Mouse (Mus musculus) ovary, adult 10 weeks (tissue): ENCODE measurements around the gene Arl13b. TPM values are rescaled to one million over a fixed set of nuclear protein-coding genes. Genes with fewer than 3 reads are reported as not detected.

Experiments used
- polyA plus RNA-seq: library from polyadenylated mRNA; stranded (reverse); fragments of 350-450 nt; fragmentation: Illumina TruSeq; extraction: RNeasy Lipid Tissue Mini Kit (QIAGEN cat#74804); gene quantifications from one replicate; pipeline ENCODE4 v1.2.3, GENCODE M21; 2014

Gene Arl13b
- 41.1 TPM for polyA plus RNA-seq

DNA sequence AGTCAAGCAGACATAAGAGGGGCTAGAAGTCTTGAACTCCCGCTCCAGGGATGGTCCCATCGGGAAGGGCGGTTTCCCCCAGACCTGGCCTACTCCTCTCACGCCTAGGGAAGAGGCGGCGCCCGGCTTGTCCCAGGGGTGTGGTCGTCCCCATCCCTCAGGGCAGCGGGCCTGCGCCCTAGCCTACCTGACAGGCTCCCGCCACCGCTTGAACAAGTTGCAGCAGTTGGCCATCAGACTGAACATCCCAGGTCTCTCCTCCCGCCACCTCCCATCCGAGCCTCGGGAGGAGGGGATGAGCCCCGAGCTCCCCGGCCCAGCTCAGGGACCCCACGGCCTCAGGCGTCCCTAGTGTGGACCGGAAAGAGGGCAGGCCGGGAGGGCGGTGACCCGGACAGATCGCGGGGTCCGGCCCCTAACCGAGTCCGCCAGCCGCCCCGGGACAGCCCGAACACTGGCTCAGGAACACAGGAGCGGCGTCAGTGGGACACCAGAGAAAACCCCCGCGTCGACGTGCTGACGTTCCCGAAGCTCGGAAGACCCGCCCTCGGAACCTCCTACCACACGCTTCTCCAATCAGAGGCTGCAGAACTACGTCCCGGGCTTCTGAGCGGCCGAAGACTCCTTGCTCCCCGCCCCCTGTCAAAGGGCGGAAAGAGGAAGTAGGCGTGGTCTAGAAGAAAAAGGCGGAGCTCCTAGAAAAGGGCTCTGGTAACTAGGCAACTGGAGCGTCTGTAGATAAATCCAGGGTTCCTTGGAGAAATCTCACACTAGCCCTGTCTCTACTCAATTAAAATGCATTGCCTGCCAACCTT lies at the start of gene Arl13b:
Gene Arl13b (minus strand): TSS at position 543 of the 815 bp plus-strand sequence.

DNA sequence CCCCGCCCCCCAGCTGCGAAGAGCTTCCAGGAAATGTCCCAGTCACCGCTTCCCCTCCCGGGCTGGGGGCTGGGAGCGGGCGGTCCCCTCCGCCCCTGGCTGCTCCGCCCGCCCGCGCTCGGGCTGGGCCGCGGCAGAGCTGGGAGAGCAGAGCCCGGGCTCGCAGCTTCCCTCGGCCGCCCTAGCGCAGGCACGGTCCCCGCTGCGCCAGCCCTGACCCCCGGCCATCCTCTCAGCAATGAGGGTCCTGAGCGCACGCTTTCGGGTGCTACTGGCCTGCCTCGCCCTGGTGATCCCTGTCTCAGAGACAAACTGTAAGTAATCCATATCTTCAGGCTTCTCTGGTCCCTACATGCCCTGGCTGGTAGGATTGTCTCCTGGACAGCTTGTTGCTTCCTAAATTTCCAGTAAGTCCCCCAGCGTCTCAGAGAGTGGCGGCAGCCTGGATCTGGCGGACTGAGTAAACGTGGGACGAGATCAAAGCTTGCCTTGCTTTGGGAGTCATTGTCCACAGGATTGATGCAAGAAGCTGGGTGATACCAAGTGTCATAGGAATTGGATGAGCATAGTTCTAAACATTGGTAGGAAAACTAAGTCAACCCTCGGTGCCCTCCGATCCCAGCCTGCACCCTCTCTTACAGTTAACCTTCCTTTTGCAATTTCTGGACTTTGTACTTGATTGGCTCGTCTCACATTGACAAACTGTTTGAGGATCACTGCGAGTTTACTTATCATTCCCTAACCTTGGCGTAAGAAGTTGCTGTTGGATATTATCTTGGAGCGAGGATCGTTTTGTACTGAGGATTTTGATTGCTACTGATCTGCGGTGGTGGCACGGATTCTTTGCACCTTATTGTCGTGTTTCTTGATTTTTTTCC lies 7.6 kb upstream of the Arl13b start, which contains the start of gene Pros1:
Gene Pros1 (plus strand): TSS at position 117 of the 878 bp plus-strand sequence.

DNA sequence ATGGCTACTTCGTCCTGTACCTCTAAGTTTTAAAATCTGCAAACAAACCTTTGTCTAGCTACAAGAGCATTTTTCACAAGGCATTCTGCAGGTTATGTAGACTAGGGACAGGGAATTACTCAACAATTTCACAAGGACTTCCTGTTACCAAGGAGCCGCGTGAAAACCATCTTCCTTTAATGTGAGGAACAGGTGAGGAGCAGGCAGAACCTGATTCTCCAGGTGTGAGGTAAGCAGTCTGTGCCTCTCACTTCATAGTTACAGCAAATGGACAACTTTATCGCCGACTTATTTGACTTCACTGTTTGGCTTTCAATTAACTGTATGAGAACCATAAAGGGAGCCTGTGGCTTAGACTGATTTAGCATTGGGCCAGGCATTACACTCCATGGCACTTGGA lies 32.3 kb downstream of the Arl13b start, which contains the start of gene Stx19:
Gene Stx19 (plus strand): TSS at position 186 of the 400 bp plus-strand sequence.

DNA sequence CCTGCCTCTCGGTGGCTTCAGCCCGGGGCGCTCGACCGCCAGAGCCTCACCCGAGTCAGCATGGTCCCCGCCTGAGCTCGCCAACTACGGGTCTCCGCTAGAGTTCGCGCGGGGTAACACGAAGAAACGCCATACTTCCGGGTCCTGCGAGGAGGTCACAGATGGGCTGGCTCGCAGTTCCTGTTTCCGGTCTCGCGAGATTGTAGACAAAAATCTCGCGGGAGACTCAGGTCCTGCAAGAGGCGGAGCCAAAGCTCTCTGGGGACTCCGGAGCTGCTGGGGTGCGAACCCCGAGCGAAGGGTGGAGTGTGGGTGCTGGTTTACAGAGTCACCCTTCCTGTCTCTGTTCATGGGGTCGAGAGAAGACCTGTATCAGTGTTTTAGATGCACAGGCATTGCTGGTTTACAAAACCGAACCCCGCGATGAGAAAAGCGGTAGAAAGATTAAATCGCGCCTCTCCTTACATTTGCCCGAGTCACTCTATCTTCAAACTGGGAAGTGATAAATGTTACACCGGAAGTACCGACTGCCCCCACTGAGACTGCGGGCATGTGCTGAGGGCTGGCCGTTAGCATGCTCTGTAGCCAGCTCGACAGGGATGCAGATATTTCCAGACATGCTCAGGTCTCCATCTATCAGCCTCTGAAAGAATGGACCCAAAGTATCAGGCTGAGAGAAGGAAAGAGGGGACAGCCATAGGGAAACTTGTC lies 60.1 kb downstream of the Arl13b start, which contains the start of gene Nsun3:
Gene Nsun3 (minus strand): TSS at position 198 of the 711 bp plus-strand sequence.

Other genes with a start within 250 kb of the Arl13b start
- 25.8 TPM for gene Nsun3, start 60.2 kb downstream of the Arl13b start, polyA plus RNA-seq
- gene Stx19, start 32.4 kb downstream of the Arl13b start, polyA plus RNA-seq, result not detected
- 317 TPM for gene Pros1, start 7.3 kb upstream of the Arl13b start, polyA plus RNA-seq